Mouse (Mus musculus) limb, embryonic 14.5 days (tissue): ENCODE measurements at regions not wholly inside any gene's neighbourhood (a gene's known extent, or its start where the extent isn't known, plus 50 kb on each side); places are given as distances from the start of the nearest gene placed in this dataset.

Experiments used
- ATAC-seq: fragments of 200-750 bp; cut with Nextera tagmentation; 2 replicates; pipeline ENCODE4 v1.8.0; 2017; ENCODE audit warnings: low read depth, moderate number of reproducible peaks, moderate TSS enrichment; ENCODE audit not compliant: low FRiP score
- DNase-seq: peaks from one replicate; pipeline ENCODE4 v3.0.0-alpha.2; 2015; ENCODE audit warnings: low spot score
- H3K27ac ChIP-seq: fragments of 300-500 bp; sonication (generic); replicated peaks from 2 replicates; pipeline ENCODE4 v1.5.1; 2014; ENCODE audit warnings: low read depth, mild to moderate bottlenecking, low read length, moderate library complexity, mixed read lengths
- H3K27me3 ChIP-seq: fragments of 300-500 bp; sonication (generic); 2 replicates; pipeline ENCODE4 v1.6.1; 2014; ENCODE audit warnings: low read length, mixed read lengths; ENCODE audit not compliant: control insufficient read depth, insufficient read depth
- H3K36me3 ChIP-seq: fragments of 300-500 bp; sonication (generic); 2 replicates; pipeline ENCODE4 v1.6.1; 2014; ENCODE audit warnings: mild to moderate bottlenecking, low read length, moderate library complexity, mixed read lengths; ENCODE audit not compliant: control insufficient read depth, insufficient read depth
- H3K4me1 ChIP-seq: fragments of 300-500 bp; sonication (generic); 2 replicates; pipeline ENCODE4 v1.6.1; 2014; ENCODE audit warnings: antibody characterized with exemption, low read length, mixed read lengths; ENCODE audit not compliant: control insufficient read depth, insufficient read depth
- H3K4me2 ChIP-seq: fragments of 300-500 bp; sonication (generic); replicated peaks from 2 replicates; pipeline ENCODE4 v1.6.1; 2014; ENCODE audit warnings: low read depth, mild to moderate bottlenecking, low read length, moderate library complexity; ENCODE audit not compliant: severe bottlenecking
- H3K4me3 ChIP-seq: fragments of 300-500 bp; sonication (generic); replicated peaks from 2 replicates; pipeline ENCODE4 v1.5.1; 2014; ENCODE audit warnings: low read length
- H3K9ac ChIP-seq: fragments of 300-500 bp; sonication (generic); 2 replicates; pipeline ENCODE4 v1.6.1; 2014; ENCODE audit warnings: mild to moderate bottlenecking, low read depth, low read length, moderate library complexity; ENCODE audit not compliant: severe bottlenecking
- H3K9me3 ChIP-seq: fragments of 300-500 bp; sonication (generic); 2 replicates; pipeline ENCODE4 v1.6.1; 2016; ENCODE audit warnings: low read length; ENCODE audit not compliant: control insufficient read depth
- POLR2A ChIP-seq: fragments of 200-500 bp; IDR thresholded peaks from 2 replicates; pipeline ENCODE4 v1.8.0; 2012; ENCODE audit warnings: inconsistent platforms, mild to moderate bottlenecking, moderate library complexity, borderline replicate concordance; ENCODE audit not compliant: insufficient read depth, insufficient read length; ENCODE audit errors: extremely low read depth
- WGBS: fragments of 180-500 bp; shearing (Covaris S2); extraction: QIAGEN DNeasy Blood & Tissue Kit; methylation state at CpG from one replicate; pipeline ENCODE4 v1.1.7; 2014; 5-methylcytosine and 5-hydroxymethylcytosine counted together

DNA sequence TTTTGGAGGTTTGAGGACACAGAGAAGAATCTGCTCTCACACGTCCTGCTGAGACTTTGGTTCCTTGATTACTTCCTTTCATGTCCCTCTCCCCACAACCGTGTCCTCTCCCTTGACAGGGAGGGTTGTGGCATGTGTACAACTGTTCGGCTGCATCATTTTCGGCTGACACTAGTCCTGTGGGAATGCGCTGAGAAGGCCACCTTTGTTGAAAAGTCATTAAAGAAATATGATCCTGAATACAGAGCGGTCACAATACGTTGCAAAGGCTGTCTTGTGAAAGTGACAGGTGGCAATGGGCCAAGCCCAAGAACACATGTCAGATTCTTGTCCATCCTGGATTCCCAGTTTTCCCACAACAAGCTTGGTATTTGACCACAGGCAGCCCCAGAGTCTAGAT is 92.8 kb upstream of the Tut7 start:
- H3K27ac ChIP-seq = no peak overlapping the region

GRCm38 (mm10) chr13:59910179-59911071 is 87.5 kb upstream of the Tut7 start:
- Histone ChIP-seq H3K4me3 (no peak overlapping the region), H3K9me3 (no peaks in the 10 kb centered on the region; the same call in 1 of the 2 replicates), H3K4me1 (peaks cover 9% of the 10 kb centered on the region), H3K27me3 (no peaks in the 10 kb centered on the region), H3K36me3 (no peaks in the 10 kb centered on the region), H3K27ac (peak overlapping the region; percentile 52; the same call in 1 of the 2 replicates), H3K9ac (no peak overlapping the region), H3K4me2 (no peak overlapping the region)
- ATAC-seq (peak; percentile 44; the same call in 1 of the 2 replicates), DNase-seq (peak; percentile 50)
- 32% methylated on average over 8 of the region's 8 CpGs for WGBS
- TF ChIP-seq POLR2A = no peak

More for the DNA sequence above, 92.8 kb upstream of the Tut7 start:
- 66% methylated on average over 7 of the region's 7 CpGs for WGBS
- peak; percentile 45 for DNase-seq
- no peak overlapping the region for H3K4me3 ChIP-seq
- no peaks in the 10 kb centered on the region for H3K9me3 ChIP-seq
- H3K36me3 ChIP-seq = no peaks in the 10 kb centered on the region
- H3K9ac ChIP-seq = no peak overlapping the region
- H3K4me1 ChIP-seq = peaks cover 3% of the 10 kb centered on the region; the same call in 1 of the 2 replicates
- TF ChIP-seq POLR2A = no peak
- H3K27me3 ChIP-seq = no peaks in the 10 kb centered on the region
- no peak overlapping the region for H3K4me2 ChIP-seq
- peak; percentile 53 for ATAC-seq

- H3K9me3 ChIP-seq = no peaks in the 10 kb centered on the region; the same call in 1 of the 2 replicates
- H3K36me3 ChIP-seq = no peaks in the 10 kb centered on the region
- no peak overlapping the region for H3K4me3 ChIP-seq
- ATAC-seq (no peak), DNase-seq (no peak)
- WGBS = 79% methylated on average over 4 of the region's 4 CpGs
- H3K4me1 ChIP-seq = peaks cover 9% of the 10 kb centered on the region
- H3K4me2 ChIP-seq = no peak overlapping the region
- no peak overlapping the region for H3K27ac ChIP-seq
- H3K27me3 ChIP-seq = no peaks in the 10 kb centered on the region
- H3K9ac ChIP-seq = no peak overlapping the region
- TF ChIP-seq POLR2A = no peak
These were observed 86.5 kb upstream of the Tut7 start for GRCm38 (mm10) chr13:59909400-59909799.

DNA sequence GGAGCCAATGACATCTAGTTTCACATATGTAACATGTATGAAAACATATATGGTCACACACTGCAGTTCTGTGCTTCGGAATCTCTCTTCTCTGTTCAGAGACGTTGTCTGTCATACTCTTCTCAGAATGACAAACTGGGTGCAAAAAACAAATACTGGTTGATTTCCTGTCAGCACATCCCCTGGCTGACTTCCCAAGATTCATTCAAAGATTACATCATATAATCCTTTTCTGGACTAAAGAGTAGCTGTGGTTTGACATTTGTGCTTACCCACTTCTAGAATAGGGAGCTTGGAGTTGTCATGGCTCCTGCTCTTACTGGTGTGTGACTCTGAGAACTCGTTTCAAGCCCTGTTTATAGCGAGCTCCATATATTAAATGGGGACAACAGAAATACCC is 85.8 kb upstream of the Tut7 start:
- Histone ChIP-seq H3K27me3 (no peaks in the 10 kb centered on the region), H3K27ac (no peak overlapping the region), H3K4me2 (no peak overlapping the region), H3K4me3 (no peak overlapping the region), H3K9ac (no peak overlapping the region), H3K4me1 (peaks cover 9% of the 10 kb centered on the region), H3K36me3 (no peaks in the 10 kb centered on the region), H3K9me3 (no peaks in the 10 kb centered on the region; the same call in 1 of the 2 replicates)
- TF ChIP-seq POLR2A = no peak
- 88% methylated on average over 4 of the region's 4 CpGs for WGBS
- ATAC-seq (no peak), DNase-seq (no peak)

GRCm38 (mm10) chr13:59905488-59905887 is 82.5 kb upstream of the Tut7 start:
- TF ChIP-seq POLR2A = no peak
- ATAC-seq (no peak), DNase-seq (no peak)
- Histone ChIP-seq H3K4me3 (no peak overlapping the region), H3K4me2 (no peak overlapping the region), H3K4me1 (peaks cover 4% of the 10 kb centered on the region), H3K9ac (no peak overlapping the region), H3K36me3 (no peaks in the 10 kb centered on the region), H3K27ac (no peak overlapping the region), H3K27me3 (no peaks in the 10 kb centered on the region), H3K9me3 (no peaks in the 10 kb centered on the region; the same call in 1 of the 2 replicates)
- 89% methylated on average over 3 of the region's 3 CpGs for WGBS
